Mouse (Mus musculus) limb, embryonic 11.5 days (tissue): ENCODE results near the gene Tox4. TPM values are rescaled to one million over a fixed set of nuclear protein-coding genes. Genes with fewer than 3 reads are reported as not detected.
A peak's percentile ranks its signal among the peaks of the same experiment; 100 is the strongest.
"Not testable (repeated sequence)": the region's sequence is repeated elsewhere in the genome, so short reads cannot be mapped to it uniquely, and the experiment has no call there.

ENCODE experiments used
- ATAC-seq: fragments of 200-750 bp; cut with Nextera tagmentation; 2 replicates; pipeline ENCODE4 v1.8.0; 2017; ENCODE audit warnings: low read depth; ENCODE audit not compliant: insufficient number of reproducible peaks, low FRiP score, low TSS enrichment
- DNase-seq: peaks from one replicate; pipeline ENCODE4 v3.0.0-alpha.2; 2015; ENCODE audit warnings: low spot score
- H3K27ac ChIP-seq: fragments of 300-500 bp; sonication (generic); replicated peaks from 2 replicates; pipeline ENCODE4 v1.5.1; 2014; ENCODE audit warnings: low read depth, mild to moderate bottlenecking, low read length
- H3K27me3 ChIP-seq: fragments of 300-500 bp; sonication (generic); 2 replicates; pipeline ENCODE4 v1.6.1; 2014; ENCODE audit warnings: mild to moderate bottlenecking, low read length, mixed read lengths; ENCODE audit not compliant: control insufficient read depth, insufficient read depth
- H3K36me3 ChIP-seq: fragments of 300-500 bp; sonication (generic); 2 replicates; pipeline ENCODE4 v1.6.1; 2014; ENCODE audit warnings: mild to moderate bottlenecking, low read length, moderate library complexity, mixed read lengths; ENCODE audit not compliant: control insufficient read depth, insufficient read depth
- H3K4me1 ChIP-seq: fragments of 300-500 bp; sonication (generic); 2 replicates; pipeline ENCODE4 v1.6.1; 2014; ENCODE audit warnings: low read length, mixed read lengths; ENCODE audit not compliant: control insufficient read depth, insufficient read depth
- H3K4me2 ChIP-seq: fragments of 300-500 bp; sonication (generic); 2 replicates; pipeline ENCODE4 v1.6.1; 2014; ENCODE audit warnings: low read depth, mild to moderate bottlenecking, moderate library complexity; ENCODE audit not compliant: severe bottlenecking
- H3K4me3 ChIP-seq: fragments of 300-500 bp; sonication (generic); 2 replicates; pipeline ENCODE4 v1.5.1; 2014; ENCODE audit warnings: low read depth, low read length
- H3K9ac ChIP-seq: fragments of 300-500 bp; sonication (generic); 2 replicates; pipeline ENCODE4 v1.6.1; 2014; ENCODE audit warnings: mild to moderate bottlenecking, low read length
- H3K9me3 ChIP-seq: fragments of 300-500 bp; sonication (generic); 2 replicates; pipeline ENCODE4 v1.6.1; 2016; ENCODE audit warnings: low read length; ENCODE audit not compliant: control insufficient read depth
- WGBS: fragments of 180-500 bp; shearing (Covaris S2); extraction: QIAGEN DNeasy Blood & Tissue Kit; methylation state at CpG from one replicate; pipeline ENCODE4 v1.1.7; 2014; 5-methylcytosine and 5-hydroxymethylcytosine counted together
- polyA plus RNA-seq: library from polyadenylated mRNA; unstranded; fragments of >200 nt; fragmentation: Nextera tagmentation; extraction: Ambion mirVana; gene quantifications from 2 replicates; pipeline ENCODE4 v1.2.1, GENCODE M21; 2014

Tox4 gene
- polyA plus RNA-seq, 1 experiment from 2014 or later: 52.3 TPM

DNA sequence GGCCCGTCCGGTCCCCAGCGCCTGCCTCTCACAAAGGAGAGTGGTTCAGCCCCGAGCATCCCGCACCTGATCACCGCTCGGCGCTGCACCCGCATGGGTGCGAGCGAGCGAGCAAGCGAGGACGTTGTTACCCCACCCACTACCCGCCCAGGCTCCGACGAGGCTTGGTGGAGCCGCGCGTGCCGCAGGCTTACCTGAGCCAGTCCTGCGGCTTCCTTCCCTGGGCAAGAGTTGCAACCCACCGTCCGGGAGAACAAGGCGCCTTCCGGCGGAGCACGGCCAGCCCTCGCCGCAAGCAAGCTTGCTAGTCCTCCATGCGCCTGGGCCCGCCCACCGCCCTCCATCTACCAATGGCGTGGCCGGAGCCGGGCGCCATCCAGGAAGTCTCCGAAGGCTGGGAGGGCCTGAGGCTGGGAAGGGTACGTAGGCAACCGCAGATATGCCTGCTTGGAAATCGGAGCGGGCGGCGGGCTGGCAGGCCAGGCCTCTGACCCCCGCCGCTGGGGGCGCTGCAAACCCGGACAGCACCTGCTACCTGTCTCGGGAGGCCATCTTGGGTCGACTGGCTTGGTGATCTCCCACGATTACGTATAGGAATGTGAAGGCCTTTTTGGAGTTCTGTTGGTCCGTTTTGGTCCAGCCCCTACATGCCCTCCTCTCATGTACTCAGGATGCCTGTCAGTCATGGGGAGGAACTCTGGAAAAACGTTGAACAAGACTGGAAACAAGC, 21.3 kb upstream of the Tox4 start, which contains the start of gene Chd8:
Chd8 (minus strand) TSS at position 297 of the 730 bp plus-strand sequence.
- Histone ChIP-seq H3K4me1 (peaks cover 4% of the 10 kb centered on the region; the same call in 1 of the 2 replicates), H3K27me3 (no peaks in the 10 kb centered on the region), H3K4me2 (peak within 1 kb of the TSS; percentile 46), H3K36me3 (no peaks in the 10 kb centered on the region; the same call in 1 of the 2 replicates), H3K4me3 (peak within 1 kb of the TSS; percentile 66), H3K27ac (peak within 1 kb of the TSS; percentile 73), H3K9me3 (no peaks in the 10 kb centered on the region), H3K9ac (peak within 1 kb of the TSS; percentile 88)
- WGBS: under 1% methylated on average over 54 of the region's 54 CpGs
- DNase-seq (peak; percentile 99), ATAC-seq (peak; percentile 100)

DNA sequence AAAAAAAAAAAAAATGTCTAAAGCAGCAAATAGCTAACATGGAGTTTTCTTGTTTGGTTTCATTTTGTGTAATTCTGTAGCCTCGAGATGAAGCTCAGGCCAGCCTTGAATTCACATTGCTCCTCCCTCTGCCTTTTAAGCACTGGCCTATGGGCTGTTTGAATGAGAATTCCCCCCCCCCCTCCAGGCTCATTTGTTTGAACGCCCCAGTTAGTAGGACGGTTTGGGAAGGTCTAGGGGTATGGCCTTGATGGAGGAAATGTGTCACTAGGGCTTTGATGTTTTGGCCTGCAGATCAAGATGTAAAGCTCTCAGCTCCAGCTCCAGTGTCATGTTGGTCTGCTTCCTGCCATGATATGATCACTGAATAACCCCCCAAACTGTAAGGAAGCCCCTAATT, 6.2 kb upstream of the Tox4 start:
- H3K9me3 ChIP-seq: no peaks in the 10 kb centered on the region
- no peaks in the 10 kb centered on the region for H3K4me1 ChIP-seq
- no peak for ATAC-seq
- no peak overlapping the region for H3K27ac ChIP-seq
- no peaks in the 10 kb centered on the region for H3K36me3 ChIP-seq
- 67% methylated on average over 3 of the region's 3 CpGs for WGBS
- H3K4me3 ChIP-seq: no peak overlapping the region
- no peak for DNase-seq
- no peak overlapping the region for H3K9ac ChIP-seq
- no peaks in the 10 kb centered on the region for H3K27me3 ChIP-seq
- H3K4me2 ChIP-seq: no peak overlapping the region

GRCm38 (mm10) chr14:52277210-52277609, 1.7 kb upstream of the Tox4 start:
- H3K36me3 ChIP-seq: no peaks in the 10 kb centered on the region
- no peaks in the 10 kb centered on the region for H3K9me3 ChIP-seq
- no peaks in the 10 kb centered on the region for H3K27me3 ChIP-seq
- H3K4me2 ChIP-seq: no peak overlapping the region
- WGBS: 96% methylated on average over 4 of the region's 4 CpGs
- H3K4me3 ChIP-seq: no peak overlapping the region
- no peak overlapping the region for H3K9ac ChIP-seq
- no peak overlapping the region for H3K27ac ChIP-seq
- H3K4me1 ChIP-seq: peaks cover 5% of the 10 kb centered on the region
- DNase-seq: no peak
- no peak for ATAC-seq

DNA sequence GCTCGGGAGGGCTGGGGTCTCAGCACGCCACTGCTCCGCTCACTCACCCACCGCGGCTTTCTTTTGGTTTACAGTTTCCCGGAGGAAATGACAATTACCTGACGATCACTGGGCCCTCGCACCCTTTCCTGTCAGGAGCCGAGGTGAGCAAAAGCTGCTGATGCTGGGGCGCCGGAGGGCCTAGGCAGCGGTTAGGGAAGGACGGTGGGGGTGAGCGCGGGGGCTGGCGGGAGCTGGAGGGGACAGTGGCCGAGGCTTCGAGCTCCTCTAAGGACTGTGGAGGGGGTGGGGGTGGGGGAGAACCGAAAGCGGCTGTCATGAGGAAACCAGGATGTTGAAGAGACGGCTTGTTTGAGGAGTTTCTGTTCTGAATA, 788 bp downstream of the Tox4 start:
- Histone ChIP-seq H3K36me3 (no peaks in the 10 kb centered on the region), H3K9ac (peak overlapping the region; percentile 81), H3K4me2 (peak overlapping the region; percentile 66), H3K9me3 (no peaks in the 10 kb centered on the region), H3K27me3 (no peaks in the 10 kb centered on the region), H3K4me3 (peak overlapping the region; percentile 93), H3K27ac (peak overlapping the region; percentile 47; the same call in 1 of the 2 replicates), H3K4me1 (peaks cover 5% of the 10 kb centered on the region)
- DNase-seq: no peak
- WGBS: under 1% methylated on average over 21 of the region's 21 CpGs
- ATAC-seq: peak; percentile 23; the same call in 1 of the 2 replicates

DNA sequence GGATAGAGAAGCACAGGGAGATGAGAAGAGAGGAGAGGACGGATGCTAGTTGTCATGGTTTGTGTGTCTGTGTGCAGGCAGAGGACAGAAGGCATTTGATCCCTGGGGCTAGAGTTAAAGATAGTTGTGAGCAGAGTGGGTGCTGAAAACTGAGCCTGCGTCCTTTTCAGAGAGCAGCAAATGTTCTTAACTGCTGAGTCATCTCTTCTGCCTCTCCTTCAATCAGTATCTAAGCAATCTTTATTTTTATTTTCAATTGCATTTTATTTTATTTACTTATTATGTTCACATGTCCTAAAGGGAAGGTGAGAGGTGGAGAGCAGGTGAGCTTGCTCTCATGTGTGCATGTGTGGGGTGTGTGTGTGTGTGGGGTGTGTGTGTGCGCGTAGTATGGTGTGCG, 4.7 kb downstream of the Tox4 start:
- no peak for ATAC-seq

DNA sequence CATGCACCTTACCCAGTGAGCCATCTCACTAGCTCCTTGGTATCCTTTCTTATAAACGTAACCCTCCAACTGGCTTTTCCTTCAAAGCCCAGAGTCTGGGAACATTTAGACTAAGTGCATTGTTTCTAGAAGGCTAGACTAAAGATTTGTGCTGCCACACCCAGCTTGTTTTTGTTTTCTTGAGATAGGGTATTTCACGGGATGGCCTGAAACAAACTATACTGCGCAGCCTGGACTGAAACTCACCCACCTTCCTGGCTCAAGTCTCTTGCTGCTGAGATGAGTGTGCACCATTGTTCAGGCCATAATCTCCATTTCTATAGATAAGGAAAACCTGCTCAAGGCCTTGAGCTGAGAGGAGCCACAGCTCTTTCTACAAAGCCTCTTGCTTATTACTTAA, 5.2 kb downstream of the Tox4 start:
- no peak overlapping the region for H3K9ac ChIP-seq
- no peaks in the 10 kb centered on the region for H3K9me3 ChIP-seq
- H3K4me1 ChIP-seq: peaks cover 5% of the 10 kb centered on the region
- H3K27me3 ChIP-seq: no peaks in the 10 kb centered on the region
- H3K36me3 ChIP-seq: peaks cover 10% of the 10 kb centered on the region; the same call in 1 of the 2 replicates
- H3K27ac ChIP-seq: no peak overlapping the region
- WGBS: 99% methylated on average over 3 of the region's 3 CpGs
- DNase-seq: no peak
- no peak overlapping the region for H3K4me2 ChIP-seq
- ATAC-seq: no peak
- H3K4me3 ChIP-seq: no peak overlapping the region

More for the DNA sequence above, 4.7 kb downstream of the Tox4 start:
- Histone ChIP-seq H3K9ac (no peak overlapping the region), H3K36me3 (peaks cover 10% of the 10 kb centered on the region; the same call in 1 of the 2 replicates), H3K4me1 (peaks cover 5% of the 10 kb centered on the region), H3K4me3 (no peak overlapping the region), H3K27ac (no peak overlapping the region), H3K4me2 (no peak overlapping the region), H3K9me3 (no peaks in the 10 kb centered on the region), H3K27me3 (no peaks in the 10 kb centered on the region)
- 92% methylated on average over 5 of the region's 5 CpGs for WGBS
- DNase-seq: no peak

DNA sequence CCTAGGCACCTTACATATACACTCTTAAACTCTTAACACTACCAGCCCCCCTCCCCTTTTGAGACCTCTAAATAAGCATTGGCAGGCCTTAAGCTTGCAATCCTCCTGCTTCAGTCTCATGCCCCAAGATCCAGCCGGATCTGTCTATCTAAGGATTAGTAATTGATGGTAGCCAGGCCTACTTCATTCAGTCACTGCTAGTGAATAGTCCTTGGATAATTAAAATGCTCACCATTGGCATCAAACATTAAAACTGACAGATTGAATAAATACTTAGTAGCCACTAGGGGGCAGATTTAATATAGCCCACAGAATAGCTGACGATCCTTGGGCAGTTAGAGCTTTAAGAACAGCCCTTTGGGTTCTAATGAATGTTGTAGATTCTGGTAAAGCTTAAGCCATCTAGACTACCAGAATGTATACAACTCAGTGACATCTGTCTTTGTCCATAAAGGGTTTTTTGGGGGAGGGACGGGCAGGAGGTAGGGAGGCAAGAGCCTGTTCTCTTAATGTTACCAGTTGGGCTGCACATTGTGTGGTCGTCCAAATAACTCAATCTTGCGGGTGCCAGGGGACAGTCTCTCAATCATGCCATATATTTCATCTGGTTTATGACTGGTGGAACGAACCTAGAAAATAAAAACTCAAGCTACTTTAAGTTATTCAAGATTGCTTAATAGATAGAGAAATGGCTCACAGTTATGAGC, 16.8 kb downstream of the Tox4 start:
- no peak overlapping the region for H3K4me2 ChIP-seq
- H3K27me3 ChIP-seq: no peaks in the 10 kb centered on the region
- no peak overlapping the region for H3K4me3 ChIP-seq
- no peaks in the 10 kb centered on the region for H3K4me1 ChIP-seq
- no peak overlapping the region for H3K27ac ChIP-seq
- H3K9me3 ChIP-seq: no peaks in the 10 kb centered on the region
- DNase-seq (no peak), ATAC-seq (peak; percentile 28; the same call in 1 of the 2 replicates)
- peaks cover 16% of the 10 kb centered on the region for H3K36me3 ChIP-seq
- H3K9ac ChIP-seq: no peak overlapping the region
- 79% methylated on average over 6 of the region's 6 CpGs for WGBS

- DNase-seq, H3K9ac ChIP-seq, H3K36me3 ChIP-seq, H3K4me1 ChIP-seq, ATAC-seq, H3K4me3 ChIP-seq, H3K27ac ChIP-seq, H3K27me3 ChIP-seq, H3K4me2 ChIP-seq, H3K9me3 ChIP-seq: not testable (repeated sequence)
- 93% methylated on average over 3 of the region's 3 CpGs for WGBS
Measured at GRCm38 (mm10) chr14:52303517-52303916, 24.6 kb downstream of the Tox4 start.
